Mouse (Mus musculus): ENCODE measurements around the gene Ctnna2.

DNA sequence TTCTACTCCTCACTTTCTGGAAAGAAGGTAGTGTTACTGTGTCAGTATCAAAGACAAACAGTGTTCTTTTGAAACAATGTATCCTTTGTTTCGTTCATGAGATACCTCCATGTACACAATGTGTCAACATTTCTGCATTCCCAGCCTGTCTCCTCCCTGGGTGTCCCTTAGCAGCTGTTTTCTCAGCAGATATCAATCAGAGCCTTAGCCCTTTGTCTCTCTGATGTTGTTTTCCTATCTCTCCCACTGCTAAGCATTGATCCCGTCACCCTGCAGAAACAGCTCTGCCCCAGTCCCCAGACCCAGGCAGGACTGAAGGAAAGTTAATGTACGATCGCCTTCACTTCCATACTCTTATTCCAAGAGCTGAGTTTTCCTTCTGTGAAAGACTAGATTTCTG lies 9.7 kb downstream of the Ctnna2 start:
- TF ChIP-seq CTCF (IDR thresholded peaks at IDR 0.05; ENCODE audit: insufficient read depth, low read length) (no peak), POLR2A (IDR thresholded peaks at IDR 0.05; ENCODE audit: borderline replicate concordance, extremely low read depth, low read depth, low read length) (no peak)

All from lung, adult 2 months (tissue).